In the genomic region with DNA sequence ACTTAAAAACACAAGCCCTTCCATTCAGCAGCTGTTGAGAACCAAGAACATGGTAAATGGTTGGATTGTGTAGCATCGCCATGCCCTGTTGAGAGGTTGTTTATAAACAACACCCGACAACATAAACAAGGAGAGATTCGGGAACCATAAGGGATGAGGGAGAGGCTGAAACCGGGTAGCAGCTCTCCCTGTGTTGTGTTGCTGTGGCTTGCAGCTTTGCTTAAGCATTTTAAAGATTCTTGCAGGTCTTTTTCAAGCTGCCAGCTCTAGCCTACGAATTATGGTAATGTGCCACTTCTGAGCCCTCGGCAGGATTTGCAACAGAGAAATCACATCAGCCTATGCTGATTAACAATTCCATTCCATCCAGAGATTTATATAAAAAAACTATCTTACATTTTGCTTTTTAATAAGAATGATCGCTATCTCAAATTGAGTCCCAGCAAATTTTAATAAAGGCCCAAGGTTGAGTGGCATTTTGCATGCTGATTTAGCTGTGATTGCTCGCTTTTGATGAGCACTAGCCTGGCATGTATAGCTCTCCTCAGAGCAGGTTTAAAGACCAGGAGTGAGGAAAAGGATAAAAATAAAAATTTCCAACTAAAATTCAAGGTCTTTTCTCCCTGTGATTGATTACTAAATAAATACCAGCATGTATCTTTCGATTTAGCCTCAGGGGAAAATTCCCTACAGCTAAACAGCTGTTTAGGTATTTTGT, we compare ENCODE assay signal across 25 mouse cellular contexts.
DNase-seq lines count a peak whose midpoint lies in the region; ATAC-seq and TF ChIP-seq lines count a peak whose summit lies in the region.
"Had no signal": no experiment of that assay in that cellular context is flagged by ENCODE, and none has a peak within 500 bp of the region (broad histone marks: within the 10 kb centered on the region; RNA-seq: fewer than 3 reads in every experiment).

No protein-coding gene starts in this region.

- no peak overlapping the region for H3K4me2 ChIP-seq in neural tube, embryonic 13.5 days
- H3K4me2 ChIP-seq in midbrain, embryonic 12.5 days (replicated peaks): no peak overlapping the region
- no peak overlapping the region for H3K4me2 ChIP-seq in midbrain, postnatal 0 days (ENCODE audit: low read depth, low read length, poor library complexity, severe bottlenecking)
- H3K4me2 ChIP-seq: embryonic facial prominence, embryonic 15.5 days; liver, embryonic 15.5 days had no signal

- H3K27ac ChIP-seq in neural tube, embryonic 13.5 days (replicated peaks): no peak overlapping the region
- H3K27ac ChIP-seq in midbrain, embryonic 12.5 days (replicated peaks): peak overlapping the region; percentile 52
- peak overlapping the region; percentile 60 for H3K27ac ChIP-seq in midbrain, postnatal 0 days (ENCODE audit: low read depth, low read length)
- H3K27ac ChIP-seq: embryonic facial prominence, embryonic 15.5 days; heart, adult 2 months; kidney, postnatal 0 days; left cerebral cortex, adult 2 months; limb, embryonic 10.5 days; liver, embryonic 15.5 days had no signal

- no peaks in the 10 kb centered on the region for H3K9me3 ChIP-seq in neural tube, embryonic 13.5 days
- no peaks in the 10 kb centered on the region for H3K9me3 ChIP-seq in midbrain, embryonic 12.5 days
- H3K9me3 ChIP-seq in midbrain, postnatal 0 days (ENCODE audit: low read length): no peaks in the 10 kb centered on the region
- H3K9me3 ChIP-seq: embryonic facial prominence, embryonic 15.5 days; limb, embryonic 10.5 days; liver, embryonic 15.5 days had no signal

- WGBS in neural tube, embryonic 13.5 days: 55% methylated on average over 9 of the region's 9 CpGs
- WGBS in midbrain, embryonic 12.5 days: 61% methylated on average over 9 of the region's 9 CpGs
- WGBS in midbrain, postnatal 0 days: 27% methylated on average over 9 of the region's 9 CpGs

- no peaks in the 10 kb centered on the region for H3K27me3 ChIP-seq in neural tube, embryonic 13.5 days
- H3K27me3 ChIP-seq in midbrain, embryonic 12.5 days: no peaks in the 10 kb centered on the region
- no peaks in the 10 kb centered on the region for H3K27me3 ChIP-seq in midbrain, postnatal 0 days (ENCODE audit: insufficient read depth, low read length)
- H3K27me3 ChIP-seq: embryonic facial prominence, embryonic 15.5 days; liver, embryonic 15.5 days had no signal

- ATAC-seq in neural tube, embryonic 13.5 days (ENCODE audit: low read depth): 0 out of 2 replicates have a peak, but pooled peaks have one; percentile 23
- 0 out of 2 replicates have a peak, but pooled peaks have one; percentile 45 for ATAC-seq in midbrain, embryonic 12.5 days (ENCODE audit: low FRiP score, low read depth)
- peak; percentile 72 for ATAC-seq in midbrain, postnatal 0 days (ENCODE audit: low FRiP score)
- ATAC-seq in megakaryocyte, adult 5-6 weeks (ENCODE audit: poor library complexity, severe bottlenecking): no peak
- ATAC-seq: forebrain, embryonic 16.5 days; inflammation-experienced regulatory T-cells, adult 6 months had no signal

- H3K9ac ChIP-seq in neural tube, embryonic 13.5 days: no peak overlapping the region
- H3K9ac ChIP-seq in midbrain, embryonic 12.5 days (replicated peaks): no peak overlapping the region
- no peak overlapping the region for H3K9ac ChIP-seq in midbrain, postnatal 0 days (replicated peaks; ENCODE audit: low read length, poor library complexity, severe bottlenecking)
- H3K9ac ChIP-seq: embryonic facial prominence, embryonic 15.5 days; liver, embryonic 15.5 days had no signal

- peak; percentile 2 to 24 for DNase-seq in left cerebral cortex, postnatal 25 days (ENCODE audit: low spot score in 2 of 2)
- no peak for DNase-seq in left cerebral cortex, postnatal 4 days
- DNase-seq in neural tube, embryonic 10.5 days (ENCODE audit: extremely low spot score, low spot score): no peak
- DNase-seq in midbrain, postnatal 0 days (ENCODE audit: low spot score): peak; percentile 15
- DNase-seq in urinary bladder, postnatal 10 days (ENCODE audit: low spot score): no peak
- DNase-seq: adrenal gland, adult 2 months; cerebellum, adult 9-11 months; gastrocnemius, postnatal 25 days; heart, adult 2 months; kidney, adult 2 months; layer of hippocampus, adult 9-11 months; liver; right cerebral cortex, postnatal 25 days; thymus, postnatal 14 days had no signal

- no peak for TF ChIP-seq CTCF in midbrain, postnatal 0 days (IDR thresholded peaks at IDR 0.05)

- intact Hi-C loops in left cerebral cortex, postnatal 25 days (cut with DNase I): no loop called here
- intact Hi-C loops in left cerebral cortex, postnatal 4 days (cut with DNase I): no loop called here

- H3K4me1 ChIP-seq in neural tube, embryonic 13.5 days (replicated peaks): 0 out of 2 replicates have a peak, but pooled peaks cover 9% of the 10 kb centered on the region
- no peaks in the 10 kb centered on the region for H3K4me1 ChIP-seq in midbrain, embryonic 12.5 days
- H3K4me1 ChIP-seq in midbrain, postnatal 0 days (ENCODE audit: insufficient read depth, low read length): no peaks in the 10 kb centered on the region
- H3K4me1 ChIP-seq: embryonic facial prominence, embryonic 15.5 days; limb, embryonic 10.5 days; liver, embryonic 15.5 days had no signal

- no peak overlapping the region for H3K4me3 ChIP-seq in neural tube, embryonic 13.5 days
- no peak overlapping the region for H3K4me3 ChIP-seq in midbrain, embryonic 12.5 days
- H3K4me3 ChIP-seq in midbrain, postnatal 0 days (ENCODE audit: low read depth, low read length): no peak overlapping the region
- H3K4me3 ChIP-seq: embryonic facial prominence, embryonic 15.5 days; heart, adult 2 months; left cerebral cortex, adult 2 months; limb, embryonic 10.5 days; liver, embryonic 15.5 days; myocyte had no signal

- no peaks in the 10 kb centered on the region for H3K36me3 ChIP-seq in neural tube, embryonic 13.5 days
- no peaks in the 10 kb centered on the region for H3K36me3 ChIP-seq in midbrain, embryonic 12.5 days
- no peaks in the 10 kb centered on the region for H3K36me3 ChIP-seq in midbrain, postnatal 0 days (ENCODE audit: insufficient read depth, low read length)
- H3K36me3 ChIP-seq: embryonic facial prominence, embryonic 15.5 days; limb, embryonic 10.5 days; liver, embryonic 15.5 days had no signal

Comparison
In these comparisons a context has a peak if more than half of its experiments do, and no peak if none do; other contexts are left out.
1. DNase-seq: peak in left cerebral cortex, postnatal 25 days (2 of 2) and midbrain, postnatal 0 days (single experiment); none in left cerebral cortex, postnatal 4 days (single experiment), neural tube, embryonic 10.5 days (single experiment) and urinary bladder, postnatal 10 days (single experiment).